Mouse (Mus musculus) fibroblast of lung, adult 2 months (primary cell): ENCODE data around the gene Apol11b.
"Not testable (repeated sequence)": the region's sequence is repeated elsewhere in the genome, so short reads cannot be mapped to it uniquely, and the experiment has no call there.

ENCODE experiments used
- DNase-seq: peaks from one replicate; pipeline ENCODE4 v3.0.0-alpha.2; 2011; ENCODE audit warnings: low read depth

Gene Apol11b

DNA sequence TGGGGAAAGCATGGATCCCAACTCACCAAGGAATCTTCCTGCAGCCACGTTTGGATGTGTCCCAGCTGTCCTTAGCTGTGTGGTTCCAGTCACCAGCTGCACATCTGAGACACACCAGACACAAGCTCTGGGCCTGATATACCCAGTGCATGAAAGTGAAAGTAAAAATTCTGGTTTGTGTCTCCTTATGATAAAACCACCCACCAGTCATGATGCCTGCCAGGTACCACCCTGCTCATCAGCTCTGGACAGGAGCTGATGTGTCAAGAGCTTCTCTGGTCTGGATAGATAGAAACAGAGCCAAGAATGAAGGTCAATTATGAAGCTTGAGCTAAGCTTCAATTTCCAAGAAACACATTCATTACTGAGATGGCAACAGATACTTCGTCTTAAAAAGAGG is at the start of gene Apol11b:
Gene Apol11b, minus strand, starts transcription at position 111 of the 400 bp plus-strand sequence.
- DNase-seq, result not testable (repeated sequence)

- not testable (repeated sequence) for DNase-seq
Measured at GRCm38 (mm10) chr15:77691532-77692311, 48.6 kb upstream of the Apol11b start.

- not testable (repeated sequence) for DNase-seq
Measured at GRCm38 (mm10) chr15:77683944-77684343, 40.9 kb upstream of the Apol11b start.

GRCm38 (mm10) chr15:77674081-77674480 is 31.0 kb upstream of the Apol11b start:
- DNase-seq, result not testable (repeated sequence)

- not testable (repeated sequence) for DNase-seq
Measured at GRCm38 (mm10) chr15:77661841-77662240, 18.8 kb upstream of the Apol11b start.

GRCm38 (mm10) chr15:77659773-77660172 is 16.7 kb upstream of the Apol11b start:
- DNase-seq, result not testable (repeated sequence)

DNA sequence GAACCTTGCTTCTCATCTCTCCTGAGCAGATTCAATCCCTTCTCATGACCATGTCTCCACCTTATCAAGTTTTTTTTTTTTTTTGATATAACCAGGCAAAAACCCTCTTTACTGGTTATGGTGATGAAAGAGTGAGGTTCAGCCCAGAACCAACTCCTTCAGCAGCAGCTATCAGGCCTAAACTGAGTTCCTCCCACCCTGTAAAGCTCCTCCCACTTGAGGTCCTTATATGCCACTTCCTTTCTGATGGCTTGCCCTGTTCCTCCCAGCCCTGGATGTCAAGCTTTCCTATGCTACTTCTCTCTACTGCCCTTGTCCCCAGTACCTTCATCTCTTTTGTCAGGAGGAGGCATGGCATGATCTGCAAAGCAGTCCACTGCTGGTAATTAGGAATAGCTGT is 8.1 kb upstream of the Apol11b start:
- DNase-seq, result not testable (repeated sequence)

DNA sequence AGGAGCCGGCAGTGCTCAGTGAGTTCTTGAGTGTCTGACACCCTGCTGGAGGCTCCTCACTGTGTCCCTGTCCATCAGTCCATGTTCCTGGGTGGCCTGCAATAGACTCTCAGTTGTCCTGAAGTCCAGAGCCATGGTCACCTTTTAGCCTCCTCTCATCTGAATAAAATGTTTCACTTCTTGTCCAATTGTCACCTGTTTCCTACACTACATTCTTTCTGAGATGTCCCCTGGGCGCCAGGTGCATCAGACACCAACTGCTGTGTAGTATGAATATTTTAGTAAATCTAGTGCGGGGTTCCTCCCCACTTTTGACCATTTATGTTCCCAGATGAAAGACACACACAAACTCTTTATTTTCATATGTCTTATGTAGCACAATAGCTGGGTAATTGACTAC is 13.3 kb downstream of the Apol11b start:
- not testable (repeated sequence) for DNase-seq

- DNase-seq, result not testable (repeated sequence)
Measured at GRCm38 (mm10) chr15:77628647-77629046, 14.4 kb downstream of the Apol11b start.

DNA sequence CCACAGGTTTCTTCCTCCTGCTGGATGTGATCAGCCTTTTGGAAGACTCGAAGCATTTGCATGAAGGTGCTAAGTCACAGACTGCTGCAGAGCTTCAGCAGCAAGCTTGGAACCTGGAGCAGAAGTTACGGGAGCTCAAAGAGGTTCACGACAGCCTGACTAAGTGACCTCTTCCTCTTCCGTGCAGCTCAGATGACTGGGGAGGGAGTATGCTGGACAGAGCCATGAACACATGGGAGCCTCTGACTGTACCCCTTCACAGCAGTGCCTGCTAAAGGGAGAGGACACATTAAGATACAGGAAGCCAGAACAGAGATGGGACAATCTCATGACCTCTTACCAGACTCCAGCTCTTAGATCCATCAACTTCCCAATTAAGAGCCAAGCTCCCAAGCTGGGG is 16.6 kb downstream of the Apol11b start:
- not testable (repeated sequence) for DNase-seq

- no peak for DNase-seq
Measured at GRCm38 (mm10) chr15:77624710-77625109, 18.4 kb downstream of the Apol11b start.

- DNase-seq, result no peak
Measured at GRCm38 (mm10) chr15:77606069-77606468, 37.0 kb downstream of the Apol11b start.

DNA sequence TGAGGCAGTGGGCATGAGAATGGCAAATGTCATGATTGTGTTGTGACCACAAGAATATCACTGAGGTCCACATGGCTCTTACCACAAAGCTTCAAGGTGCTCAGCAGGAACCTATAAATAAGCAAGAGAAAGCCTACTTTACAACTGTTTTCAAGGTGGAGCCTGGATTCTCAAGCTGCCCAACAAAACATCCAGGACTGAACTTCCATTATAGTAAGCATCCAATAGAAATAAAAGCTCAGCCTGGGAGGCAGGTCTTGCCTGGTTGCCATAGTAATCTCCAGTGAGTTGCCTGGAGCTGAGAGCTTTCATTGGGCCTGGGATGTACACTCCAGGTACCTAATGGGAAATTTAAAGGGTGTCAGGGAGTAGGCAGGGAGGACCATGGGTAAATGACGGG is 44.1 kb downstream of the Apol11b start, which contains the start of gene Gm36245:
Gene Gm36245, plus strand, starts transcription at position 301 of the 400 bp plus-strand sequence.
- DNase-seq, result no peak

DNA sequence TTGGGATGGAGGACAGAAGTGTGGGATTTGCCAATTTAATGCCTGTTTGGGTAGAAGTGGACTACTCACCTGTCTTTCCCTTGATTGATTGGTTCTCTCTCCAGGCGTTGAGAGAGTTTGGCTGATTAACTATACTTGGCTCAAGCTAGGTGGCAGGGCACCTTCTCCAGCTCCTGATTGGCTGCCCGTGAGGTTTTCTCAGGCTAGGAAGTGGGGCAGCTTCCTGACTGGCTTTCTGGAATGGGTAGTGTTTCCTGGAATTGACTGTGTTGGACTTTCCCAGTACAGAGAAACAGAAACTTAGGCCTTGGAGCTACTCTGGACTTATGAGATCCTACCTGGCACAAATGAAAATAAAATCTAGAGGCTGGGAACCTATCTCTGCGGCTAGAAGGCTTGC is 44.7 kb downstream of the Apol11b start:
- DNase-seq, result no peak

- DNase-seq, result no peak
Measured at GRCm38 (mm10) chr15:77595961-77596360, 47.1 kb downstream of the Apol11b start, which contains the start of gene Apol10b. Apol10b (minus strand) TSS chr15:77596125.

DNA sequence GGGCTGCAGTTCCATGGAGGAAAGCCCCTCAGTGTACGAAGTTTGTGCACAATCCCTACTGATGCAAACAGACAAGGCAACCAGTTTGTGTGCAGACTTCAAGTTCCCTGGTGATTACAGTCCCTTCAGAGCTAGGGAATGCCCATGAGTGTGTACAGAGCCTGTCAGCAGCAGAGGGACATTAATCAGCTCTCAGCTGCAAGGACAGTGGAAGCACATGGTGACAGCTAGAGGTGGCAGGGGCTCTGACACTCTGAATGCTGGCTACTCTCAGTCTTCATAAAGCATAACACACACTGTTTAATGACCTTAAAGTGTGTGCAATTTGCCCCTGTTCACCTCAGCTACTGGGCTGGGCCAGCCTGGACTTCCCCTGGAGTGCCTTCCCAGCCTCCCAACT is 49.5 kb downstream of the Apol11b start:
- no peak for DNase-seq

DNA sequence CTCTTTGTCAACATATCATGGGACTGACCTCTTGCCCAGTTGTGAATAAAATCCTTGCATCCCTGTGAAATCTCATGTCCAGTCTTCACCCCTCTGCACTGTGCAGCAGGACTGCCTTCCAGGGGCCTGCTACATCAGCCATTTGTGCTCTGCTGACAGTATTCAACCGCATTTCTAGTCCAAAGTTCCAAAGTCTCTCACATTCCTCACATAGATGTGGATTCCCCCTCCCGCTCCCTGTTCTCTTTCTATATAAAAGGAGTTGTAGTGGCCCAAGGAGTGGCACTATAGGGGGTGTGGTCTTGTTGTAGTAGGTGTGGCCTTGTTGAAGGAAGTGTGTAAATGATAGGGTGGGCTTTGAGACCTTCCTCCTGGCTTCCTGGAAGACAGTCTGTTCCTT is 52.2 kb downstream of the Apol11b start:
- DNase-seq, result no peak

DNA sequence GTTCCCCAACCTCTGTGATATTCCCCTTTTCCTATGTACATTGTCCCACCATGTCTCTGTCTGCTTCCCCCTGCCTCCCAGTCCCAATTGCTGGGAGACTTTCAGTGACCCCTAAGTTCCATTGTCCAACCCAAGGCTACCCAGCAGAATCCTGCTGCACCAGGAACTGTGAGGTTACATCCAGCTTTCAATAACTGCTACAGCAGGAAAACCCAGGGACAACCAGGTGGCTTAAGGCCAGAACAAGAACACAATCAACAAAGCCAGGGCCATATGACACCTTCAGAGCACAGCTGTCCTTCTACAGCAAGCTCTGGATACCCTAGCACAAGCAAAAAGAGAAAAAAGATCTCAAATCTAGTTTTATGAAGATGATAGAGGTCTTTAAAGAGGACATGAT is 54.1 kb downstream of the Apol11b start:
- DNase-seq, result no peak

DNA sequence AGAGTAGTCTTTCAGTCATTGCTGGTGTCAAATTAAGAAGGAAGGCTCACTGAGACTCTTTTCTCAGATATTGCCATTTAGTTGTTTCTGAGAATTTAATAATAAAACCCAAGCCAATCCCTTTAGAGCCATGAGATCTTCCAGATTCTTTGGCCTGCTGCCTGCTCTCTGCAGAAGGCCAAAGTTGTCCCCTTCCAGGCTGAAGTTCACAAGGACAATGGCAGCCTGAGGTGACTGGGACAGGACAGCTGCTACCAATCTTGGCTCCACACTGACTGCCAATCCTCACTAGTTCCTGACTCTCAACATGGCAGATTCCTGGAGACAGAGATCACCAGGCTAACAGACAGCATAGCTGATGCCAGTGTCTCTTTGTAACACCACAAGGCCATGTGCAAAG is 56.1 kb downstream of the Apol11b start:
- no peak for DNase-seq
